Mouse (Mus musculus) liver, postnatal 0 days (tissue): ENCODE data around the gene Gstm6.

Experiments used
- CTCF ChIP-seq: sonication (generic); IDR thresholded peaks from 2 replicates; pipeline ENCODE4 v1.5.1; 2016; ENCODE audit warnings: antibody characterized with exemption, low read depth
- EP300 ChIP-seq: IDR thresholded peaks from 2 replicates; pipeline ENCODE4 v1.6.1; 2016; ENCODE audit warnings: antibody characterized with exemption, low read depth, mild to moderate bottlenecking

DNA sequence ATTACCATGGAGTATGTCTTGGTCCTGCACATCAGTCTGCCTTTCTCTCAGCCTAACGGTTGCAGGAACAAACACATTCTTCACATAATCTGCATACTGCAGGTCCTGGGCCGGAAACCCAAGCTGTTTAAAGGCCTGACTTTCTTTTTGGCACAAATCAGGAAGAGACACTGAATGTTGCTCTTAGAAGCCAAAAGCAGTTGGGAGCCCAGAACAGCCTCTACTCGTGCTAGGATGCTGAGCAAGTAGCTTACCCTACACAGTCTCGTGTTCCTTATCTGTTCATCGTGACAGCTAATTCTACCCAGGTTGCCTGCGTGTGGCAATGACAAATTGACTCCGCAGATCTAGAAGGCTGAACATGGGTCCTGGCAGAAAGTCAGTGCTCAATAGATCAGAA, 3.0 kb downstream of the Gstm6 start:
- TF ChIP-seq CTCF (no peak), EP300 (no peak)
